Mouse (Mus musculus): ENCODE data around the gene Dhx29.

The Dhx29 gene

GRCm38 (mm10) chr13:112927287-112928001 is at the start of gene Dhx29, which contains the start of gene Mtrex:
Gene Dhx29 (plus strand): TSS chr13:112927454.
Gene Mtrex (minus strand): TSS chr13:112927398.
- peak; percentile 98 for DNase-seq (ENCODE audit: low spot score)

GRCm38 (mm10) chr13:112887234-112887633 is 40.0 kb upstream of the Dhx29 start:
- no peak for DNase-seq (ENCODE audit: low spot score)

GRCm38 (mm10) chr13:112902176-112902575 is 25.1 kb upstream of the Dhx29 start:
- DNase-seq (ENCODE audit: low spot score): no peak

GRCm38 (mm10) chr13:112909663-112910062 is 17.6 kb upstream of the Dhx29 start:
- DNase-seq (ENCODE audit: low spot score): no peak

GRCm38 (mm10) chr13:112910434-112910833 is 16.8 kb upstream of the Dhx29 start:
- no peak for DNase-seq (ENCODE audit: low spot score)

- no peak for DNase-seq (ENCODE audit: low spot score)
These were observed 8.0 kb upstream of the Dhx29 start for GRCm38 (mm10) chr13:112919141-112919865.

- no peak for DNase-seq (ENCODE audit: low spot score)
These were observed 6.3 kb upstream of the Dhx29 start for GRCm38 (mm10) chr13:112920906-112921305.

- DNase-seq (ENCODE audit: low spot score): no peak
These were observed 2.0 kb upstream of the Dhx29 start for GRCm38 (mm10) chr13:112925266-112925665.

- DNase-seq (ENCODE audit: low spot score): no peak
These were observed 1.3 kb upstream of the Dhx29 start for GRCm38 (mm10) chr13:112925976-112926375.

GRCm38 (mm10) chr13:112926796-112927195 is 458 bp upstream of the Dhx29 start:
- peak; percentile 50 for DNase-seq (ENCODE audit: low spot score)

- no peak for DNase-seq (ENCODE audit: low spot score)
These were observed 899 bp downstream of the Dhx29 start for GRCm38 (mm10) chr13:112928038-112928668.

- no peak for DNase-seq (ENCODE audit: low spot score)
These were observed 10.9 kb downstream of the Dhx29 start for GRCm38 (mm10) chr13:112938130-112938529.

- no peak for DNase-seq (ENCODE audit: low spot score)
These were observed 14.7 kb downstream of the Dhx29 start for GRCm38 (mm10) chr13:112941879-112942330.

- no peak for DNase-seq (ENCODE audit: low spot score)
These were observed 18.1 kb downstream of the Dhx29 start for GRCm38 (mm10) chr13:112945312-112945711.

- no peak for DNase-seq (ENCODE audit: low spot score)
These were observed 18.6 kb downstream of the Dhx29 start for GRCm38 (mm10) chr13:112945900-112946299.

GRCm38 (mm10) chr13:112954067-112954466 is 26.8 kb downstream of the Dhx29 start:
- no peak for DNase-seq (ENCODE audit: low spot score)

GRCm38 (mm10) chr13:112963081-112963480 is 35.8 kb downstream of the Dhx29 start:
- DNase-seq (ENCODE audit: low spot score): no peak

GRCm38 (mm10) chr13:112964421-112964820 is 37.2 kb downstream of the Dhx29 start:
- DNase-seq (ENCODE audit: low spot score): no peak

- DNase-seq (ENCODE audit: low spot score): no peak
These were observed 40.0 kb downstream of the Dhx29 start for GRCm38 (mm10) chr13:112967267-112967666.

GRCm38 (mm10) chr13:112976720-112977119 is 49.5 kb downstream of the Dhx29 start:
- DNase-seq (ENCODE audit: low spot score): no peak

- DNase-seq (ENCODE audit: low spot score): no peak
These were observed 58.6 kb downstream of the Dhx29 start for GRCm38 (mm10) chr13:112985605-112986450.

GRCm38 (mm10) chr13:112986451-112986950 is 59.2 kb downstream of the Dhx29 start:
- no peak for DNase-seq (ENCODE audit: low spot score)

All from testis, postnatal 14 days (tissue).